Mouse (Mus musculus): Measurements from ENCODE around the gene Gsdma3.

DNA sequence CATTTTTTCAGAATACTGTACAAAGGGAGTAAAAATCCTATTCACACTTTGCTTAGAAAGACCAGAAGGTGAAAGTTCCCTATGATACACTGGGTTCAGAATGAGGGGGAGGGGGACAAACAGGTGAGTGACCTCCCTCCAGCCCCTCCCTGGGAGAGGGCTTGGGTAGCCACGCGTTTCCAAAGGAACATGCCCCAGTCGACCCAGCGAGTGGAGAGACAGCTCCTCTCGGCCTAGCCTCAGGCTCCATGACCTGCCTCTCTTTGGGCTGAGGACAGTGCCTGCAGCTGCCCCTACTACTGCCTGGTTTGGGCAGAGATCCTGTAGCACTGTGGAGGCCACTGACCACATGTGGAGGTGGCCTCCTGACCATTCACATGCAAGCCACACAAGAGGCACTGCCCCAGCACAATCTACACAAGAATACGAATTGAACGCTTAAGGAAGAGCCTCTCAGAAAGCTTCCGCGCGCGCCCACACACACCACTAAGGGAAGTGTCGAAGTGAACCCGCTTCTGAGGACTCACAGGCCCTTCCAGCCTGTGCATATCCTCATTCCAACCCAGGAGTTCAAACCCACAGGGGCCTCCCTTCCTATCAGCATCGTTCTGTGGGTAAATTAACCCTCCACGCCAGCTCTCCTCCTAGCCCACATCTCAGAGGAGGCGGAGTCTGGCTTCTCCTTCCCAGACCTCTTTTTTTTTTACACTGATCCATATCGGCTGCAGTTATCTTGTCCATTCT lies 44.7 kb upstream of the Gsdma3 start:
- TF ChIP-seq CTCF (IDR thresholded peaks at IDR 0.05; ENCODE audit: extremely low read depth, insufficient read depth, insufficient read length, insufficient replicate concordance) (no peak), POLR2A (IDR thresholded peaks at IDR 0.05; ENCODE audit: low read depth, low read length) (no peak)
